Mouse (Mus musculus) erythroblast, embryonic 14.5 days (primary cell): ENCODE results near the gene Gm28374.

Source experiments
- GATA1 ChIP-seq: IDR thresholded peaks from 2 replicates; pipeline ENCODE4 v1.6.1; 2012; ENCODE audit warnings: low read length, inconsistent platforms, mixed read lengths
- TAL1 ChIP-seq: IDR thresholded peaks from 3 replicates; pipeline ENCODE4 v1.6.1; 2012; ENCODE audit warnings: low read length, inconsistent platforms, mixed read lengths

DNA sequence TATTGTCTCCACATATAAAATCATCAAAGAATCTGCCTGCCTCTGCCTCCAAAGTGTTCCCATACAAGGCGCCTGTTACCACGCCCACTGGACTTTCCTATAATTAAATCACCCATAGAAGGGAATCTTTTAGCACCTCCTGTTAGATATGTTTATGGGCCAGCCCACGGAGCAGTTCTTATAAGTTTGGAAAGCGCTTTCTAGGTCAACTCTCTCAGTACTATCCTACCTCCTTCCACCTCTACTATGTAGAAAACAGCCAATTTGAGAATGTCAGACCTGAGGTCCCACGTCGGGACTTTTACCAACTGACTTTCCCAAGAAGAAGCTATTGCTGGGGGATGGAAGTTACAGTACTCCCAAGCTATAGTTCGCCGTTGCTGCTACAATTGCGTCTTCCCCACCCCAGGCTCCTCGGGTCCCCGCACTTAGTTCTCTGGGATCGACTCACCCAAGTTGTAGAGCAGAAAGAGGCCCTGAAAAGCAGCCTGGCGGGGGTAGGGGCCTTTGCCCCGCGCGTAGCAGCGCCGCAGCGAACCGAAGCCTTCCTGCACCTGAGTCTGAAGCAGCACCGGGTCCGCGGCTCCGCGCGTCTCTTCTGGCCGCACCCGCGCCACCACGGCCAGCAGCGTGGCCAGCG, 35.4 kb upstream of the Gm28374 start:
- no peak for TF ChIP-seq GATA1
- no peak for TF ChIP-seq TAL1
